Mouse (Mus musculus): ENCODE results near the gene Iqgap2. TPM values are rescaled to one million over a fixed set of nuclear protein-coding genes. Genes with fewer than 3 reads are reported as not detected.

Iqgap2 gene
- total and polyA plus RNA-seq, 2 experiments from 2014 or later, result 0.83 to 1.3 TPM

GRCm38 (mm10) chr13:95578016-95578697 lies 313.6 kb downstream of the Iqgap2 start:
- TF ChIP-seq CTCF (IDR thresholded peaks at IDR 0.05; ENCODE audit: low read depth), result no peak
- 84% methylated on average over 5 of the region's 5 CpGs for WGBS
- Histone ChIP-seq H3K4me1 (ENCODE audit: control insufficient read depth, insufficient read depth) (no peaks in the 10 kb centered on the region), H3K4me3 (ENCODE audit: low read depth, low read length) (no peak overlapping the region), H3K9ac (replicated peaks; ENCODE audit: low read depth, low read length) (no peak overlapping the region), H3K4me2 (ENCODE audit: low read depth, low read length) (no peak overlapping the region), H3K27ac (ENCODE audit: low read depth) (no peak overlapping the region), H3K9me3 (replicated peaks; ENCODE audit: control insufficient read depth, low read length) (no peaks in the 10 kb centered on the region), H3K27me3 (ENCODE audit: control insufficient read depth, insufficient read depth, low read length) (no peaks in the 10 kb centered on the region), H3K36me3 (replicated peaks; ENCODE audit: control insufficient read depth, insufficient read depth, low read length) (no peaks in the 10 kb centered on the region)
- no peak for DNase-seq (ENCODE audit: low spot score)
- ATAC-seq (ENCODE audit: insufficient read depth, low read depth), result no peak

Other genes with a start within 250 kb of the Iqgap2 start
- not detected in 2 replicates for gene F2rl2, start 195.1 kb downstream of the Iqgap2 start, total RNA-seq (2014; rRNA removed; ENCODE audit: low replicate concordance)
- gene F2rl2, start 195.1 kb downstream of the Iqgap2 start, polyA plus RNA-seq (2015; fragmentation: Nextera tagmentation; extraction: Ambion mirVana), result 0.05 and 0.18 TPM in 2 replicates
- gene Gm20075, start 189.5 kb upstream of the Iqgap2 start, total RNA-seq (2014; rRNA removed; ENCODE audit: low replicate concordance), result 1.9 and 9.7 TPM in 2 replicates
- 31.3 and 35.2 TPM in 2 replicates for gene Gm20075, start 189.5 kb upstream of the Iqgap2 start, polyA plus RNA-seq (2015; fragmentation: Nextera tagmentation; extraction: Ambion mirVana)
- gene Gm17190, start 190.1 kb upstream of the Iqgap2 start, total RNA-seq (2014; rRNA removed; ENCODE audit: low replicate concordance), result not detected in 2 replicates
- not detected in 2 replicates for gene Gm17190, start 190.1 kb upstream of the Iqgap2 start, polyA plus RNA-seq (2015; fragmentation: Nextera tagmentation; extraction: Ambion mirVana)
- gene Sv2c, start 240.7 kb upstream of the Iqgap2 start, total RNA-seq (2014; rRNA removed; ENCODE audit: low replicate concordance), result 0.15 and 1.2 TPM in 2 replicates
- gene Sv2c, start 240.7 kb upstream of the Iqgap2 start, polyA plus RNA-seq (2015; fragmentation: Nextera tagmentation; extraction: Ambion mirVana), result 0.25 and 0.32 TPM in 2 replicates

All from heart, postnatal 0 days (tissue).